Mouse (Mus musculus) limb, embryonic 13.5 days (tissue): Measurements from ENCODE around the gene Nmnat2. TPM values are rescaled to one million over a fixed set of nuclear protein-coding genes. Genes with fewer than 3 reads are reported as not detected.

Experiments
- ATAC-seq: fragments of 200-750 bp; cut with Nextera tagmentation; 2 replicates; pipeline ENCODE4 v1.8.0; 2017; ENCODE audit warnings: low read depth, moderate number of reproducible peaks, moderate TSS enrichment; ENCODE audit not compliant: low FRiP score
- H3K27ac ChIP-seq: fragments of 300-500 bp; sonication (generic); 2 replicates; pipeline ENCODE4 v1.5.1; 2015; ENCODE audit warnings: inconsistent platforms, mild to moderate bottlenecking, moderate library complexity
- H3K27me3 ChIP-seq: fragments of 300-500 bp; sonication (generic); 2 replicates; pipeline ENCODE4 v1.6.1; 2015; ENCODE audit warnings: mild to moderate bottlenecking, inconsistent platforms
- H3K36me3 ChIP-seq: fragments of 300-500 bp; sonication (generic); 2 replicates; pipeline ENCODE4 v1.6.1; 2015; ENCODE audit warnings: inconsistent platforms, mild to moderate bottlenecking, moderate library complexity
- H3K4me1 ChIP-seq: fragments of 300-500 bp; sonication (generic); 2 replicates; pipeline ENCODE4 v1.6.1; 2015; ENCODE audit warnings: inconsistent platforms
- H3K4me2 ChIP-seq: fragments of 300-500 bp; sonication (generic); replicated peaks from 2 replicates; pipeline ENCODE4 v1.6.1; 2015; ENCODE audit warnings: inconsistent platforms, mild to moderate bottlenecking, moderate library complexity
- H3K4me3 ChIP-seq: fragments of 300-500 bp; sonication (generic); 2 replicates; pipeline ENCODE4 v1.5.1; 2015; ENCODE audit warnings: moderate library complexity, mild to moderate bottlenecking, inconsistent platforms
- H3K9ac ChIP-seq: fragments of 300-500 bp; sonication (generic); 2 replicates; pipeline ENCODE4 v1.6.1; 2015; ENCODE audit warnings: mild to moderate bottlenecking, inconsistent platforms
- H3K9me3 ChIP-seq: fragments of 300-500 bp; sonication (generic); 2 replicates; pipeline ENCODE4 v1.6.1; 2016; ENCODE audit warnings: inconsistent platforms
- WGBS: fragments of 180-500 bp; shearing (Covaris S2); methylation state at CpG from one replicate; pipeline ENCODE4 v1.1.7; 2015; 5-methylcytosine and 5-hydroxymethylcytosine counted together
- polyA plus RNA-seq: library from polyadenylated mRNA; unstranded; fragments of >200 nt; fragmentation: Nextera tagmentation; extraction: Ambion mirVana; gene quantifications from 2 replicates; pipeline ENCODE4 v1.2.1, GENCODE M21; 2015

Gene Nmnat2
- polyA plus RNA-seq, 1 experiment from 2014 or later = 1.5 TPM

DNA sequence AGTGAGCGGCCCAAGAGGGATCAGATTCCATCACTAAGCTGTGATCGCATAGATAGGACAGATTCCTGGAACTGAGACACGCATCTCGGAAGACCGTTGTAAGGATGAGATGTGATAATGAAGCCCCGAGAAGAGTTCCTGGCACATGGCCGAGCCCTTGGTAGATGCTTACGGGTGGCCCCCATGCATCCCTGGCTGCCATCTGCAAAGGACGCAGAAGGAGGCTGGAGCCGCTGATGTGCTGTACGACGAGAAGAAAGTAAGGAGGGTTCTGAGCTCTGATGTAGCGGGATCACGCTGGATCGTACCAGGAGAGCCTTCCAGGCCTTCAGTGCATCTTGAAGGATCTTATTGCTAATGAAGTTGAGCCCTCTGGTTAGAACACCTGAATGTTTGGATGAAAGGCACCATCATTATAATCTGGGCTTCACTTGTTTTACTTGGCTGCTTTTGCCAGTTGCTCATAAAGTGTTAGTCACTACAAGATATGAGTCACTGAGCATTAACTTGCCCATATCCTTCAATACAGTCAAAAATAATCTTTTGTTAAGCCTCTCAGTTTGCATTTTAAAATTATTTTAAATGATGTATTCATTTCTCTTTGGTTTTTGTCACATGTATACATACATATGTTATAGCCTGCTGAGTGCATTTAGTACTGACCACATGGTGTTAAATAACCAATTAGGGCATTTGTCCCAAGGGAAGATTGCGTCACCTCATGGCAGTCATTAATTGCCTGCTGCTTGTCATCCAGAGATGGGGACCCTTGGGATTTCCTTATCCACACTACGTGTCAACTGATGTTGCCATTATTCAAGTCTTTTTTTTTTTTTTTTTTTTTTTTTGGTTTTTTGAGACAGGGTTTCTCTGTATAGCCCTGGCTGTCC, 147.7 kb downstream of the Nmnat2 start:
- 88% methylated on average over 17 of the region's 17 CpGs for WGBS
- H3K4me1 ChIP-seq = 0 out of 2 replicates have a peak, but pooled peaks cover 5% of the 10 kb centered on the region

GRCm38 (mm10) chr1:153103186-153103554, 148.4 kb downstream of the Nmnat2 start:
- Histone ChIP-seq H3K36me3 (no peaks in the 10 kb centered on the region), H3K9me3 (no peaks in the 10 kb centered on the region), H3K9ac (no peak overlapping the region), H3K27ac (no peak overlapping the region), H3K4me3 (no peak overlapping the region), H3K27me3 (no peaks in the 10 kb centered on the region), H3K4me2 (no peak overlapping the region), H3K4me1 (0 out of 2 replicates have a peak, but pooled peaks cover 10% of the 10 kb centered on the region)
- no peak for ATAC-seq
- 94% methylated on average over 8 of the region's 8 CpGs for WGBS

More for the DNA sequence above, 147.7 kb downstream of the Nmnat2 start:
- no peak overlapping the region for H3K4me2 ChIP-seq
- H3K27me3 ChIP-seq = no peaks in the 10 kb centered on the region
- no peak overlapping the region for H3K27ac ChIP-seq
- H3K4me3 ChIP-seq = no peak overlapping the region
- no peaks in the 10 kb centered on the region for H3K36me3 ChIP-seq
- no peak for ATAC-seq
- no peaks in the 10 kb centered on the region for H3K9me3 ChIP-seq
- no peak overlapping the region for H3K9ac ChIP-seq

- no peak for ATAC-seq
- H3K4me1 ChIP-seq = 0 out of 2 replicates have a peak, but pooled peaks cover 10% of the 10 kb centered on the region
- H3K27ac ChIP-seq = no peak overlapping the region
- no peaks in the 10 kb centered on the region for H3K27me3 ChIP-seq
- no peak overlapping the region for H3K4me2 ChIP-seq
- H3K4me3 ChIP-seq = no peak overlapping the region
- H3K36me3 ChIP-seq = no peaks in the 10 kb centered on the region
- H3K9ac ChIP-seq = no peak overlapping the region
- 69% methylated on average over 12 of the region's 12 CpGs for WGBS
- no peaks in the 10 kb centered on the region for H3K9me3 ChIP-seq
Observed at GRCm38 (mm10) chr1:153104804-153105203, 150.0 kb downstream of the Nmnat2 start.

- Histone ChIP-seq H3K36me3 (no peaks in the 10 kb centered on the region), H3K9me3 (no peaks in the 10 kb centered on the region), H3K9ac (no peak overlapping the region), H3K4me2 (no peak overlapping the region), H3K27ac (no peak overlapping the region), H3K4me1 (0 out of 2 replicates have a peak, but pooled peaks cover 10% of the 10 kb centered on the region), H3K27me3 (no peaks in the 10 kb centered on the region), H3K4me3 (no peak overlapping the region)
- ATAC-seq = no peak
- 40% methylated on average over 7 of the region's 7 CpGs for WGBS
Observed at GRCm38 (mm10) chr1:153107866-153108265, 153.1 kb downstream of the Nmnat2 start.

- Histone ChIP-seq H3K4me1 (0 out of 2 replicates have a peak, but pooled peaks cover 10% of the 10 kb centered on the region), H3K9me3 (no peaks in the 10 kb centered on the region), H3K27me3 (no peaks in the 10 kb centered on the region), H3K9ac (no peak overlapping the region), H3K27ac (no peak overlapping the region), H3K36me3 (no peaks in the 10 kb centered on the region), H3K4me2 (no peak overlapping the region), H3K4me3 (no peak overlapping the region)
- WGBS = 77% methylated on average over 5 of the region's 5 CpGs
- ATAC-seq = no peak
Observed at GRCm38 (mm10) chr1:153109346-153109745, 154.6 kb downstream of the Nmnat2 start.

- H3K36me3 ChIP-seq = no peaks in the 10 kb centered on the region
- no peaks in the 10 kb centered on the region for H3K27me3 ChIP-seq
- no peak for ATAC-seq
- 37% methylated on average over 3 of the region's 3 CpGs for WGBS
- H3K9ac ChIP-seq = no peak overlapping the region
- 0 out of 2 replicates have a peak, but pooled peaks cover 10% of the 10 kb centered on the region for H3K4me1 ChIP-seq
- H3K9me3 ChIP-seq = no peaks in the 10 kb centered on the region
- no peak overlapping the region for H3K27ac ChIP-seq
- H3K4me2 ChIP-seq = no peak overlapping the region
- H3K4me3 ChIP-seq = no peak overlapping the region
Observed at GRCm38 (mm10) chr1:153109836-153110235, 155.0 kb downstream of the Nmnat2 start.

GRCm38 (mm10) chr1:153111596-153111995, 156.8 kb downstream of the Nmnat2 start:
- Histone ChIP-seq H3K4me3 (no peak overlapping the region), H3K4me2 (no peak overlapping the region), H3K27ac (no peak overlapping the region), H3K27me3 (no peaks in the 10 kb centered on the region), H3K9ac (no peak overlapping the region), H3K9me3 (no peaks in the 10 kb centered on the region), H3K36me3 (no peaks in the 10 kb centered on the region), H3K4me1 (0 out of 2 replicates have a peak, but pooled peaks cover 5% of the 10 kb centered on the region)
- ATAC-seq = no peak
- WGBS = 71% methylated on average over 4 of the region's 4 CpGs

GRCm38 (mm10) chr1:153115315-153115714, 160.5 kb downstream of the Nmnat2 start:
- Histone ChIP-seq H3K27ac (no peak overlapping the region), H3K27me3 (no peaks in the 10 kb centered on the region), H3K36me3 (no peaks in the 10 kb centered on the region), H3K4me1 (no peaks in the 10 kb centered on the region), H3K9ac (no peak overlapping the region), H3K4me3 (no peak overlapping the region), H3K4me2 (no peak overlapping the region), H3K9me3 (no peaks in the 10 kb centered on the region)
- no peak for ATAC-seq
- WGBS = 74% methylated on average over 8 of the region's 8 CpGs

DNA sequence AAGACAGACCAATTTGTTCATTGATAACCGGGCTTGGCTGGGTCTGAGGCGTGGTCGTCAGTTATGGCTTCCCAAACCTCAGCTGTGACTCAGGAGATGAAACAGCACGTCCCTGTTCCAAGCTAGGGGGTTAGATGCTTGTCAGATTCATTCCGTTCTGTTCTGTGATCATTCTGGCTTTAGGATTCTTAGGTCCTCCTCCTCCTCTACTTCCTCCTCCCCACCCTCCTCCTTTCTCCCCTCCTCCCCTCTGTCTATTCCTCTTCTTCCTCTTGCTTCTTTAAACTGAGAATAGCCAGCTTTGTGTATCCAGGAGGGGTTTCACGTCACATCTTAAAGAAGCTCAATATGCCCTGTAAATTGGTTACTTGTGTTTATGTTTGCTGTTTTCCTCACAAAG, 165.8 kb downstream of the Nmnat2 start:
- Histone ChIP-seq H3K4me1 (no peaks in the 10 kb centered on the region), H3K9me3 (no peaks in the 10 kb centered on the region), H3K27ac (no peak overlapping the region), H3K36me3 (no peaks in the 10 kb centered on the region), H3K4me3 (no peak overlapping the region), H3K27me3 (no peaks in the 10 kb centered on the region), H3K9ac (no peak overlapping the region), H3K4me2 (no peak overlapping the region)
- WGBS = 78% methylated on average over 6 of the region's 6 CpGs
- ATAC-seq = no peak

- Histone ChIP-seq H3K27ac (no peak overlapping the region), H3K4me1 (0 out of 2 replicates have a peak, but pooled peaks cover 4% of the 10 kb centered on the region), H3K4me2 (no peak overlapping the region), H3K9ac (no peak overlapping the region), H3K9me3 (no peaks in the 10 kb centered on the region), H3K36me3 (no peaks in the 10 kb centered on the region), H3K27me3 (no peaks in the 10 kb centered on the region), H3K4me3 (no peak overlapping the region)
- no peak for ATAC-seq
- WGBS = 78% methylated on average over 5 of the region's 5 CpGs
Observed at GRCm38 (mm10) chr1:153121320-153121719, 166.5 kb downstream of the Nmnat2 start.

GRCm38 (mm10) chr1:153122764-153123163, 168.0 kb downstream of the Nmnat2 start:
- no peak for ATAC-seq
- H3K27me3 ChIP-seq = no peaks in the 10 kb centered on the region
- no peak overlapping the region for H3K4me2 ChIP-seq
- peaks cover 8% of the 10 kb centered on the region; the same call in 1 of the 2 replicates for H3K4me1 ChIP-seq
- H3K9ac ChIP-seq = no peak overlapping the region
- H3K4me3 ChIP-seq = no peak overlapping the region
- no peaks in the 10 kb centered on the region for H3K36me3 ChIP-seq
- no peak overlapping the region for H3K27ac ChIP-seq
- 84% methylated on average over 4 of the region's 4 CpGs for WGBS
- no peaks in the 10 kb centered on the region for H3K9me3 ChIP-seq

DNA sequence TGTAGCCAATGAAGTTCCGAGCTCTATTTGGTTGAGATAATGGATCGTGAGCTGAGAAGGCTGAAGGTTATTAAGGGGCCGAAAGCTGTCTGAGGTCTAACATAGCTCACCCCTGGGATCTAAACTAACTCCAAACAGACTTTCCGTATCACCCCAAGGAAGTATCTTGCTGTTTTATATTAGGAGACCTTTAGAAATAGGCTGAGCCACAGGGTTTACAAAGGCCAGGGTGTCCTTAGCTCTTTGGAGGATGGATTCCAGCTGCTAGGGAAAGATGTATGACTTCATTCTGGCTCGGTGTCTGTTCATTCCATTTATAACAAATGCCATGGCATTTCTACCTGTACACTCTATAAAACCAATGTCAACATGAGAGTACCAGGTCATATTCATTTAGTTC, 169.7 kb downstream of the Nmnat2 start:
- 64% methylated on average over 5 of the region's 5 CpGs for WGBS
- no peak for ATAC-seq
- no peaks in the 10 kb centered on the region for H3K36me3 ChIP-seq
- no peak overlapping the region for H3K27ac ChIP-seq
- H3K4me3 ChIP-seq = no peak overlapping the region
- H3K9me3 ChIP-seq = no peaks in the 10 kb centered on the region
- H3K4me2 ChIP-seq = no peak overlapping the region
- peaks cover 8% of the 10 kb centered on the region; the same call in 1 of the 2 replicates for H3K4me1 ChIP-seq
- H3K27me3 ChIP-seq = 0 out of 2 replicates have a peak, but pooled peaks cover 2% of the 10 kb centered on the region
- no peak overlapping the region for H3K9ac ChIP-seq
